Mouse (Mus musculus) hindbrain, embryonic 10.5 days (tissue): Measurements from ENCODE around the gene Ppa2. TPM values are rescaled to one million over a fixed set of nuclear protein-coding genes. Genes with fewer than 3 reads are reported as not detected.

ENCODE experiments used
- DNase-seq: peaks from one replicate; pipeline ENCODE4 v3.0.0-alpha.2; 2017; ENCODE audit warnings: low spot score
- H3K27ac ChIP-seq: fragments of 300-500 bp; sonication (generic); 2 replicates; pipeline ENCODE4 v1.5.1; 2016; ENCODE audit warnings: mild to moderate bottlenecking, moderate library complexity
- H3K27me3 ChIP-seq: fragments of 300-500 bp; sonication (generic); 2 replicates; pipeline ENCODE4 v1.6.1; 2016; ENCODE audit warnings: mild to moderate bottlenecking; ENCODE audit not compliant: poor library complexity, insufficient read depth, severe bottlenecking
- H3K36me3 ChIP-seq: fragments of 300-500 bp; sonication (generic); 2 replicates; pipeline ENCODE4 v1.6.1; 2016; ENCODE audit warnings: mild to moderate bottlenecking, moderate library complexity
- H3K4me1 ChIP-seq: fragments of 300-500 bp; sonication (generic); replicated peaks from 2 replicates; pipeline ENCODE4 v1.6.1; 2016; ENCODE audit warnings: mild to moderate bottlenecking
- H3K4me3 ChIP-seq: fragments of 300-500 bp; sonication (generic); 2 replicates; pipeline ENCODE4 v1.5.1; 2016; ENCODE audit warnings: mild to moderate bottlenecking, moderate library complexity
- H3K9me3 ChIP-seq: fragments of 300-500 bp; sonication (generic); 2 replicates; pipeline ENCODE4 v1.6.1; 2016; ENCODE audit warnings: mild to moderate bottlenecking, moderate library complexity
- WGBS: fragments of 180-500 bp; shearing (Covaris S2); methylation state at CpG from one replicate; pipeline ENCODE4 v1.1.7; 2016; 5-methylcytosine and 5-hydroxymethylcytosine counted together
- polyA plus RNA-seq: library from polyadenylated mRNA; unstranded; fragments of >200 nt; fragmentation: Nextera tagmentation; extraction: Ambion mirVana; gene quantifications from 2 replicates; pipeline ENCODE4 v1.2.1, GENCODE M21; 2016

The Ppa2 gene
- polyA plus RNA-seq = 79.3 and 84.1 TPM in 2 replicates

- DNase-seq = peak; percentile 89
- 0 out of 2 replicates have a peak, but pooled peaks cover 4% of the 10 kb centered on the region for H3K36me3 ChIP-seq
- peaks cover 19% of the 10 kb centered on the region for H3K4me1 ChIP-seq
- H3K9me3 ChIP-seq = no peaks in the 10 kb centered on the region
- peak within 1 kb of the TSS; percentile 98 for H3K27ac ChIP-seq
- under 1% methylated on average over 95 of the region's 95 CpGs for WGBS
- H3K4me3 ChIP-seq = peak within 1 kb of the TSS; percentile 78
- H3K27me3 ChIP-seq = no peaks in the 10 kb centered on the region
Measured at GRCm38 (mm10) chr3:133309954-133310808, at the start of gene Ppa2. TSS of gene Ppa2 (plus strand) at chr3:133310110.

- 18% methylated on average over 3 of the region's 3 CpGs for WGBS
- Histone ChIP-seq H3K27ac (no peak overlapping the region), H3K4me1 (no peaks in the 10 kb centered on the region), H3K4me3 (no peak overlapping the region), H3K36me3 (no peaks in the 10 kb centered on the region), H3K9me3 (no peaks in the 10 kb centered on the region), H3K27me3 (no peaks in the 10 kb centered on the region)
- DNase-seq = peak; percentile 57
Measured at GRCm38 (mm10) chr3:133271887-133272286, 38.0 kb upstream of the Ppa2 start.

GRCm38 (mm10) chr3:133284587-133284986 is 25.3 kb upstream of the Ppa2 start:
- no peak for DNase-seq
- WGBS = 90% methylated on average over 5 of the region's 5 CpGs
- Histone ChIP-seq H3K36me3 (no peaks in the 10 kb centered on the region), H3K4me3 (no peak overlapping the region), H3K4me1 (no peaks in the 10 kb centered on the region), H3K27ac (no peak overlapping the region), H3K9me3 (no peaks in the 10 kb centered on the region), H3K27me3 (no peaks in the 10 kb centered on the region)

GRCm38 (mm10) chr3:133288795-133289194 is 21.1 kb upstream of the Ppa2 start:
- no peaks in the 10 kb centered on the region for H3K4me1 ChIP-seq
- DNase-seq = no peak
- no peak overlapping the region for H3K27ac ChIP-seq
- no peaks in the 10 kb centered on the region for H3K36me3 ChIP-seq
- no peaks in the 10 kb centered on the region for H3K27me3 ChIP-seq
- H3K4me3 ChIP-seq = no peak overlapping the region
- 93% methylated on average over 2 of the region's 2 CpGs for WGBS
- no peaks in the 10 kb centered on the region for H3K9me3 ChIP-seq

- WGBS = 90% methylated on average over 3 of the region's 3 CpGs
- Histone ChIP-seq H3K9me3 (0 out of 2 replicates have a peak, but pooled peaks cover 8% of the 10 kb centered on the region), H3K27ac (no peak overlapping the region), H3K27me3 (no peaks in the 10 kb centered on the region), H3K36me3 (no peaks in the 10 kb centered on the region), H3K4me1 (no peaks in the 10 kb centered on the region), H3K4me3 (no peak overlapping the region)
- DNase-seq = no peak
Measured at GRCm38 (mm10) chr3:133304328-133304727, 5.6 kb upstream of the Ppa2 start.

- H3K4me3 ChIP-seq = no peak overlapping the region
- H3K27ac ChIP-seq = no peak overlapping the region
- 94% methylated on average over 3 of the region's 3 CpGs for WGBS
- no peaks in the 10 kb centered on the region for H3K9me3 ChIP-seq
- no peak for DNase-seq
- no peaks in the 10 kb centered on the region for H3K27me3 ChIP-seq
- H3K36me3 ChIP-seq = 0 out of 2 replicates have a peak, but pooled peaks cover 2% of the 10 kb centered on the region
- peaks cover 19% of the 10 kb centered on the region for H3K4me1 ChIP-seq
Measured at GRCm38 (mm10) chr3:133308361-133308760, 1.5 kb upstream of the Ppa2 start.

GRCm38 (mm10) chr3:133309359-133309758 is 551 bp upstream of the Ppa2 start:
- H3K27me3 ChIP-seq = no peaks in the 10 kb centered on the region
- 0 out of 2 replicates have a peak, but pooled peaks cover 4% of the 10 kb centered on the region for H3K36me3 ChIP-seq
- peaks cover 19% of the 10 kb centered on the region for H3K4me1 ChIP-seq
- no peak for DNase-seq
- H3K9me3 ChIP-seq = no peaks in the 10 kb centered on the region
- WGBS = 93% methylated on average over 7 of the region's 7 CpGs
- peak overlapping the region; percentile 78; the same call in 1 of the 2 replicates for H3K4me3 ChIP-seq
- H3K27ac ChIP-seq = no peak overlapping the region

GRCm38 (mm10) chr3:133310809-133311179 is 884 bp downstream of the Ppa2 start:
- Histone ChIP-seq H3K36me3 (0 out of 2 replicates have a peak, but pooled peaks cover 4% of the 10 kb centered on the region), H3K4me3 (peak overlapping the region; percentile 78), H3K9me3 (no peaks in the 10 kb centered on the region), H3K27ac (peak overlapping the region; percentile 98), H3K4me1 (peaks cover 19% of the 10 kb centered on the region), H3K27me3 (no peaks in the 10 kb centered on the region)
- DNase-seq = no peak
- 24% methylated on average over 14 of the region's 14 CpGs for WGBS

- Histone ChIP-seq H3K27ac (no peak overlapping the region), H3K4me1 (peaks cover 19% of the 10 kb centered on the region), H3K4me3 (no peak overlapping the region), H3K36me3 (0 out of 2 replicates have a peak, but pooled peaks cover 4% of the 10 kb centered on the region), H3K27me3 (no peaks in the 10 kb centered on the region), H3K9me3 (no peaks in the 10 kb centered on the region)
- DNase-seq = peak; percentile 1
- 88% methylated on average over 3 of the region's 3 CpGs for WGBS
Measured at GRCm38 (mm10) chr3:133312331-133312730, 2.4 kb downstream of the Ppa2 start.

GRCm38 (mm10) chr3:133312850-133313249 is 2.9 kb downstream of the Ppa2 start:
- DNase-seq = peak; percentile 2
- Histone ChIP-seq H3K27me3 (no peaks in the 10 kb centered on the region), H3K36me3 (0 out of 2 replicates have a peak, but pooled peaks cover 4% of the 10 kb centered on the region), H3K4me3 (no peak overlapping the region), H3K9me3 (no peaks in the 10 kb centered on the region), H3K27ac (no peak overlapping the region), H3K4me1 (peaks cover 19% of the 10 kb centered on the region)
- 73% methylated on average over 6 of the region's 6 CpGs for WGBS

GRCm38 (mm10) chr3:133313491-133314199 is 3.7 kb downstream of the Ppa2 start:
- 96% methylated on average over 3 of the region's 3 CpGs for WGBS
- Histone ChIP-seq H3K9me3 (no peaks in the 10 kb centered on the region), H3K4me3 (no peak overlapping the region), H3K4me1 (peaks cover 19% of the 10 kb centered on the region), H3K27me3 (no peaks in the 10 kb centered on the region), H3K36me3 (0 out of 2 replicates have a peak, but pooled peaks cover 4% of the 10 kb centered on the region), H3K27ac (no peak overlapping the region)
- DNase-seq = peak; percentile 1

- peaks cover 19% of the 10 kb centered on the region for H3K4me1 ChIP-seq
- H3K9me3 ChIP-seq = no peaks in the 10 kb centered on the region
- WGBS = 43% methylated on average over 6 of the region's 6 CpGs
Measured at GRCm38 (mm10) chr3:133314475-133314874, 4.6 kb downstream of the Ppa2 start.

GRCm38 (mm10) chr3:133315011-133315410 is 5.1 kb downstream of the Ppa2 start:
- Histone ChIP-seq H3K36me3 (0 out of 2 replicates have a peak, but pooled peaks cover 4% of the 10 kb centered on the region), H3K27ac (no peak overlapping the region), H3K4me1 (peaks cover 19% of the 10 kb centered on the region), H3K9me3 (no peaks in the 10 kb centered on the region), H3K27me3 (no peaks in the 10 kb centered on the region), H3K4me3 (no peak overlapping the region)
- DNase-seq = peak; percentile 1
- WGBS = 95% methylated on average over 14 of the region's 14 CpGs

More at GRCm38 (mm10) chr3:133314475-133314874, 4.6 kb downstream of the Ppa2 start:
- peak; percentile 59 for DNase-seq
- H3K4me3 ChIP-seq = no peak overlapping the region
- no peak overlapping the region for H3K27ac ChIP-seq
- 0 out of 2 replicates have a peak, but pooled peaks cover 4% of the 10 kb centered on the region for H3K36me3 ChIP-seq
- no peaks in the 10 kb centered on the region for H3K27me3 ChIP-seq
